Mouse (Mus musculus): ENCODE results near the gene Adgrg4. TPM values are rescaled to one million over a fixed set of nuclear protein-coding genes. Genes with fewer than 3 reads are reported as not detected.

Gene Adgrg4
- not detected in 2 replicates for polyA plus RNA-seq (2015; fragmentation: Nextera tagmentation; extraction: Ambion mirVana)

DNA sequence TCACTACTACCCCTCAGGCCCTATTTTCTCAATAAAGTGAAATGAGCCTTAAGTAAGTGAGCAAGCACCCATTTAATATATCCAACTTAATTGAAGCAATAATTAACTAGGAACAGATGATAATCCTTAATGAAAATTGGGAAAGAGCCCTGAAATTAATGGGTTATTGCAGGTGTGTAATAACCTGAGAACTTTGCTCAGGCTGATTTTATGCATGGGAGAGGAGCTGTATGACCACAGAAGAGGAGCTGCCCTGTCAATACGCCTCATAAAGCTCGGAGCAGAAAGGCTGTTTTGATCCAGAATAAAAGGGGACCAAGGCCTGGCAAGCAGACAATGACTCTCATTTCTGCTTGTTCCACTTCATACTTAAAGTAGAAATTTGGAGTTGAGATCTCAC lies at the start of gene Adgrg4:
Gene Adgrg4 (plus strand): TSS at position 301 of the 400 bp plus-strand sequence.
- no peaks in the 10 kb centered on the region for H3K27me3 ChIP-seq
- no peak for ATAC-seq (replicated peaks; ENCODE audit: low FRiP score)
- H3K27ac ChIP-seq = no peak within 1 kb of the TSS
- H3K4me3 ChIP-seq (replicated peaks) = no peak within 1 kb of the TSS
- no peaks in the 10 kb centered on the region for H3K9me3 ChIP-seq (replicated peaks)
- no peaks in the 10 kb centered on the region for H3K4me1 ChIP-seq
- H3K36me3 ChIP-seq = no peaks in the 10 kb centered on the region
- no peak within 1 kb of the TSS for H3K4me2 ChIP-seq
- WGBS = 87% methylated on average over 2 of the region's 2 CpGs
- H3K9ac ChIP-seq = no peak within 1 kb of the TSS

DNA sequence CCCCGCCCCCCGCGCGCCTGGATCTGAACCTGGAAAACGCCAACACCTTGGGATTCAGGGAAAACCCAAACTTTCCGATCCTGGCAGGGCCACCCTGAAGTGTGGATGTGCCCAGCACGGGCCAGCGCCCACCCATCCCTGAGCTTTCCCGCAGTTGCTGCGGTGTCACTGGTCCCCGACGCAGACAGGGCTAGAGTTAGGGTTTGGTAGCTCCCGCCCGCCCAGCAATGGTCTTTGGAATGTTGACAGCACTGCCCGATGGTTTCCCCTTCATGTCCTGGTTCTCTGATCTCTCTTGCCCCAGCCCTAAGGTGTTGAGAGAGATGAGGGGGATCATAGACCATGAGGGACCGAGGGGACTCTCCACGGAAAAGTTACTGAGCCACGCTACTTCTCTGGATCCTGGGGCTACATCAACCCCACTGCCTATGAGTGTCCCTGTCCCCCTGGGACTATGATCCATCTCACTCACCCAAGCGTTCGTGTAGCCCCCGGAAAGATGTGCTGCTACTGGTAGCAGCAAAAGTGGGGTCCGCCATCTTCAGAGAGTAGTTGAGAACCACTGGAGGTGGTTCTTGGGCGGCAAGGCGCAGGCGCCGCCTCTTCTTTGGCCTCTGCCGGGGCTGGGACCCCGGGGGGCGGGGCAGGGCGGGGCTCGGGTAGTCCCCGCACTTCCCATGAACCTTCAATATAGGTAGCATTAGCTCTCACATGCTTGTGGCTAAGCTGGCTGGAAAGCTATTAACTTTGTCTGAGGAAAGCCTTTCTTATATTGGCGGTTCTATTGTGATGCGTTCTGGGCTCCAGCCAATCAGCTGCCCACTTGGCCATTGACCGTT lies 48.0 kb upstream of the Adgrg4 start, which contains the start of gene Map7d3:
Gene Map7d3 (minus strand): TSS at position 562 of the 839 bp plus-strand sequence.
- 19% methylated on average over 35 of the region's 35 CpGs for WGBS
- ATAC-seq (replicated peaks; ENCODE audit: low FRiP score) = peak; percentile 76; the same call in 1 of the 2 replicates
- Histone ChIP-seq H3K36me3 (no peaks in the 10 kb centered on the region), H3K27me3 (no peaks in the 10 kb centered on the region), H3K4me3 (replicated peaks) (peak within 1 kb of the TSS; percentile 50), H3K9me3 (replicated peaks) (no peaks in the 10 kb centered on the region), H3K9ac (peak within 1 kb of the TSS; percentile 21; the same call in 1 of the 2 replicates), H3K27ac (no peak within 1 kb of the TSS), H3K4me1 (no peaks in the 10 kb centered on the region), H3K4me2 (peak within 1 kb of the TSS; percentile 70)

GRCm38 (mm10) chrX:56827492-56827891 lies 42.5 kb upstream of the Adgrg4 start:
- ATAC-seq (replicated peaks; ENCODE audit: low FRiP score) = no peak
- WGBS = 76% methylated on average over 6 of the region's 6 CpGs
- H3K4me1 ChIP-seq = no peaks in the 10 kb centered on the region
- H3K4me2 ChIP-seq = no peak overlapping the region
- no peaks in the 10 kb centered on the region for H3K27me3 ChIP-seq
- H3K9me3 ChIP-seq (replicated peaks) = no peaks in the 10 kb centered on the region
- no peaks in the 10 kb centered on the region for H3K36me3 ChIP-seq
- H3K27ac ChIP-seq = no peak overlapping the region
- no peak overlapping the region for H3K9ac ChIP-seq
- H3K4me3 ChIP-seq (replicated peaks) = no peak overlapping the region

DNA sequence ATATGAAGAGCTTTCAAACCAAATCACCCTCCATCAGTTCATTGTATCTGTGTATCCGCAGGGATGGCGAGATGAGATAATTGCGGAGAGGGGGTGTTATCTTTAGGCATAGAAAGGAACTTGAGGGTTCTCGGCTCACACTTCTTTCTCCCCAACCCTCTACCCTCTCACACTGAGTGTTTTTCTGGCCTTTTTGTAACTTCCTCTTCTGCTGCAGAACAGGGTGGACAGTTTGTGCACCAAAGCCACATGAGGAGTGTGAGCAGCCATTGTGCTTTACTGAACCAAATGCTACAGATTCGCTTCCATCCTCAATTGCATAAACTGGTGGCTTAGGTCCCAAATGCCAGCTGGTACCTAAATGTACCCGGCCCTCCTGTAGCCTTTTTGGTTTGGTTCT lies 34.1 kb upstream of the Adgrg4 start:
- Histone ChIP-seq H3K4me2 (no peak overlapping the region), H3K9me3 (replicated peaks) (no peaks in the 10 kb centered on the region), H3K4me1 (no peaks in the 10 kb centered on the region), H3K27me3 (no peaks in the 10 kb centered on the region), H3K36me3 (no peaks in the 10 kb centered on the region), H3K9ac (no peak overlapping the region), H3K27ac (no peak overlapping the region), H3K4me3 (replicated peaks) (no peak overlapping the region)
- WGBS = 90% methylated on average over 6 of the region's 6 CpGs
- ATAC-seq (replicated peaks; ENCODE audit: low FRiP score) = no peak

GRCm38 (mm10) chrX:56839369-56839768 lies 30.6 kb upstream of the Adgrg4 start:
- no peak for ATAC-seq (replicated peaks; ENCODE audit: low FRiP score)
- Histone ChIP-seq H3K4me2 (no peak overlapping the region), H3K27ac (no peak overlapping the region), H3K9ac (no peak overlapping the region), H3K4me3 (replicated peaks) (no peak overlapping the region), H3K9me3 (replicated peaks) (no peaks in the 10 kb centered on the region), H3K4me1 (no peaks in the 10 kb centered on the region), H3K36me3 (no peaks in the 10 kb centered on the region), H3K27me3 (no peaks in the 10 kb centered on the region)

DNA sequence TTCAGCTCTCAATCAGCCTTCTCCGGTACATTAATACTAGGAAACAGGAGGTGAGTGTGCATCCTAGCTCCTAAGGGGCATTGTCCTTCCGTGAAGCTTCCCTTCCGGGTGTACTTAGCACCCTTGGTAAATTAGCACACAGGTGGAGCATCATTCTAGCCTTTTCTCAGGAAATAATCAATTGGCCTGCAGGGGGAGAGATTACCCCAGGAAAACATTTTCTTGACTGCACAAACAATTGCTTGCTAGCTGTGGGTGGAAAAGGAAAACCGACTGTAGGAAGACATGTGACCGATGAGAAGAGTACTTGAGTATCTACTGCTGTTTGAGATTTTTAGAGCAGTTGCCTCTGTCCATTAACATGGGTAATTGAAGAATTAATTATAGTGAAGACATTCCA lies 28.7 kb upstream of the Adgrg4 start:
- Histone ChIP-seq H3K4me1 (no peaks in the 10 kb centered on the region), H3K27me3 (no peaks in the 10 kb centered on the region), H3K4me2 (no peak overlapping the region), H3K9ac (no peak overlapping the region), H3K36me3 (no peaks in the 10 kb centered on the region), H3K27ac (no peak overlapping the region), H3K4me3 (replicated peaks) (no peak overlapping the region), H3K9me3 (replicated peaks) (no peaks in the 10 kb centered on the region)
- 67% methylated on average over 5 of the region's 5 CpGs for WGBS
- ATAC-seq (replicated peaks; ENCODE audit: low FRiP score) = no peak

- no peaks in the 10 kb centered on the region for H3K27me3 ChIP-seq
- H3K4me3 ChIP-seq (replicated peaks) = no peak overlapping the region
- H3K4me1 ChIP-seq = no peaks in the 10 kb centered on the region
- no peak overlapping the region for H3K4me2 ChIP-seq
- ATAC-seq (replicated peaks; ENCODE audit: low FRiP score) = no peak
- WGBS = 75% methylated on average over 2 of the region's 2 CpGs
- H3K9me3 ChIP-seq (replicated peaks) = no peaks in the 10 kb centered on the region
- H3K36me3 ChIP-seq = no peaks in the 10 kb centered on the region
- H3K27ac ChIP-seq = no peak overlapping the region
- no peak overlapping the region for H3K9ac ChIP-seq
Observed at GRCm38 (mm10) chrX:57012891-57013290, 142.9 kb downstream of the Adgrg4 start.

DNA sequence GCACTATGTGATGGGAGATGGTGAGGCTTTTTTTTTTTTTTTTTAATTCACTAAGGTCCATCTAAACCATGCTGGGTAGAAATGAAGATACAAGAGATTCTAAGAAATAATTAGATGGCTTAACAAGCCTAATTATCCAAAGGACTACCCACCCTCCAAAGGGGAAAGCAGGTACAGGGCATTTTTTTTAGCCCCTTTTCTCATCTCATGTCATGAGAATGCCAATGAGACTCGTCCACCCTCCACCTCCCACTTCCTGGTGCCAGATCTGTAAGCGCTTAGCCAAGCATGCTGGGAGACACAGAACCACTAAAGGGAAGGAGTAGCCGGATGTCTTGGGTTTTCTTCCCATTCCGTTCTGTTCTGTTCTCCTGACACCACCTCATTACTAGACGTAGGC lies 172.8 kb downstream of the Adgrg4 start, which contains the start of gene Brs3:
Gene Brs3 (plus strand): TSS at position 301 of the 400 bp plus-strand sequence.
- Histone ChIP-seq H3K9me3 (replicated peaks) (no peaks in the 10 kb centered on the region), H3K27me3 (no peaks in the 10 kb centered on the region), H3K4me2 (no peak within 1 kb of the TSS), H3K4me1 (no peaks in the 10 kb centered on the region), H3K27ac (no peak within 1 kb of the TSS), H3K36me3 (no peaks in the 10 kb centered on the region), H3K9ac (no peak within 1 kb of the TSS), H3K4me3 (replicated peaks) (no peak within 1 kb of the TSS)
- ATAC-seq (replicated peaks; ENCODE audit: low FRiP score) = no peak
- WGBS = 75% methylated on average over 5 of the region's 5 CpGs

- no peak overlapping the region for H3K4me2 ChIP-seq
- 81% methylated on average over 6 of the region's 6 CpGs for WGBS
- H3K36me3 ChIP-seq = no peaks in the 10 kb centered on the region
- no peak overlapping the region for H3K27ac ChIP-seq
- no peak overlapping the region for H3K4me3 ChIP-seq (replicated peaks)
- H3K9ac ChIP-seq = no peak overlapping the region
- H3K27me3 ChIP-seq = no peaks in the 10 kb centered on the region
- no peaks in the 10 kb centered on the region for H3K4me1 ChIP-seq
- H3K9me3 ChIP-seq (replicated peaks) = no peaks in the 10 kb centered on the region
- no peak for ATAC-seq (replicated peaks; ENCODE audit: low FRiP score)
Observed at GRCm38 (mm10) chrX:57043869-57044268, 173.9 kb downstream of the Adgrg4 start.

Other genes with a start within 250 kb of the Adgrg4 start
- gene Fhl1, start 138.4 kb upstream of the Adgrg4 start, polyA plus RNA-seq (2015; fragmentation: Nextera tagmentation; extraction: Ambion mirVana) = 89.6 and 89.8 TPM in 2 replicates
- gene Map7d3, start 47.8 kb upstream of the Adgrg4 start, polyA plus RNA-seq (2015; fragmentation: Nextera tagmentation; extraction: Ambion mirVana) = 2.0 and 2.5 TPM in 2 replicates
- not detected in 2 replicates for gene Brs3, start 172.9 kb downstream of the Adgrg4 start, polyA plus RNA-seq (2015; fragmentation: Nextera tagmentation; extraction: Ambion mirVana)
- gene Htatsf1, start 183.4 kb downstream of the Adgrg4 start, polyA plus RNA-seq (2015; fragmentation: Nextera tagmentation; extraction: Ambion mirVana) = 70.3 and 70.5 TPM in 2 replicates
- gene Vgll1, start 217.9 kb downstream of the Adgrg4 start, polyA plus RNA-seq (2015; fragmentation: Nextera tagmentation; extraction: Ambion mirVana) = not detected in 2 replicates